Mouse (Mus musculus): ENCODE measurements at regions not wholly inside any gene's neighbourhood (a gene's known extent, or its start where the extent isn't known, plus 50 kb on each side); places are given as distances from the start of the nearest gene placed in this dataset.

GRCm38 (mm10) chr9:30766701-30767100, 155.6 kb downstream of the Adamts15 start:
- no peak for ATAC-seq
- Histone ChIP-seq H3K4me3 (ENCODE audit: low read depth, low read length) (no peak overlapping the region), H3K4me2 (replicated peaks; ENCODE audit: low read depth, low read length) (no peak overlapping the region), H3K36me3 (ENCODE audit: insufficient read depth, low read length) (no peaks in the 10 kb centered on the region), H3K27ac (ENCODE audit: low read length) (no peak overlapping the region), H3K4me1 (ENCODE audit: insufficient read depth, low read depth, low read length) (no peaks in the 10 kb centered on the region), H3K27me3 (replicated peaks; ENCODE audit: insufficient read depth, low read length) (no peaks in the 10 kb centered on the region), H3K9me3 (ENCODE audit: low read length) (no peaks in the 10 kb centered on the region), H3K9ac (replicated peaks; ENCODE audit: low read depth) (no peak overlapping the region)
- WGBS = 92% methylated on average over 6 of the region's 6 CpGs
- TF ChIP-seq EP300 (IDR thresholded peaks at IDR 0.05) = no peak
- DNase-seq (ENCODE audit: low spot score) = no peak

DNA sequence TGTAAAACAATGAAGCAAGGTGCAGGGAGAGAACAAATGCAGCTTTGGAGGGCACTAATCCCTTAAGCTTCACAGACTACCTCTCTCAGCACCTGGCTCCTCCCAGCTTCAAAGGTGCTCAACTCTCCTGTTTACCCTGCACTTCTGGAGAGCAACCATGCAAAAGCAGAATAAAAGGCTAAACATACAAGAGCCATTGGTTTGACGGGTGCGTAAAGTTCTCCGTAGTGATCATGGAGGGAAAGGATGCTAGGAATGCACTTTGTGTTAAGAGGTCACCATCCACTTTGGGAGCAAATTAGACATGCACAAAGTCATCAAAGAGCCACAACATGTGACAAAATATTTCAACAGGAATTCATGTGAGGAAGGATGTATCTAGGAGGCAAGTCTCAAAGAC, 156.1 kb downstream of the Adamts15 start:
- H3K27ac ChIP-seq (ENCODE audit: low read length) = no peak overlapping the region
- no peak overlapping the region for H3K4me2 ChIP-seq (replicated peaks; ENCODE audit: low read depth, low read length)
- ATAC-seq (no peak), DNase-seq (ENCODE audit: low spot score) (no peak)
- WGBS = 55% methylated on average over 3 of the region's 3 CpGs
- no peaks in the 10 kb centered on the region for H3K4me1 ChIP-seq (ENCODE audit: insufficient read depth, low read depth, low read length)
- H3K27me3 ChIP-seq (replicated peaks; ENCODE audit: insufficient read depth, low read length) = no peaks in the 10 kb centered on the region
- H3K4me3 ChIP-seq (ENCODE audit: low read depth, low read length) = no peak overlapping the region
- H3K9me3 ChIP-seq (ENCODE audit: low read length) = no peaks in the 10 kb centered on the region
- TF ChIP-seq CTCF (IDR thresholded peaks at IDR 0.05) (no peak), EP300 (IDR thresholded peaks at IDR 0.05) (no peak)
- no peak overlapping the region for H3K9ac ChIP-seq (replicated peaks; ENCODE audit: low read depth)
- H3K36me3 ChIP-seq (ENCODE audit: insufficient read depth, low read length) = no peaks in the 10 kb centered on the region

DNA sequence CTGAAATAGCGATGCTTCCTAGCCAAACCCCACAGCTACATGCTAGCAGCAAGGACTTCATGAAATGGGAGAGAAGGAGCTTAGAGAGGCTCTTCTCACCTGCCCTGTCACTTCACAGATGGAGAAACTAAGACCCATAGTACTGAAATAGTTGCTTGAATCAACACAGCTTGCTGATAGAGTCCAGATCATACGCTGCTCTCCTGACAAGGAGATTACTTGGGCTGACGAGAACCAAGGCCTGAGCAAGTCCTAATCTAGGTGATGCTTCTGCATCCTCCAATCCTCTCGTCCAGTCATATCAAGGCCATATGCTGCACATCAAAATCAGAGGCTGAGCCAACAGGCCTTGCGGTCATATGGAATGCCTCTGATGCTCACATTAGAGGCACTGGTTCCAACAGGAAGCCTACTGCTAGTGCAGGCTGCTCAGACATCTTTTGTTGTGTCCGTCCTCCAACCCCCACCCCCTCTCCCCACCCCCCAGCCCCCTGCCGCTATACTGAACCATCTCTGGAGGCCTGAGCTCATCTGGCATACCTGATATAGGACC, 157.2 kb downstream of the Adamts15 start:
- Histone ChIP-seq H3K4me3 (ENCODE audit: low read depth, low read length) (no peak overlapping the region), H3K36me3 (ENCODE audit: insufficient read depth, low read length) (no peaks in the 10 kb centered on the region), H3K9ac (replicated peaks; ENCODE audit: low read depth) (no peak overlapping the region), H3K9me3 (ENCODE audit: low read length) (no peaks in the 10 kb centered on the region), H3K27me3 (replicated peaks; ENCODE audit: insufficient read depth, low read length) (no peaks in the 10 kb centered on the region), H3K4me2 (replicated peaks; ENCODE audit: low read depth, low read length) (no peak overlapping the region), H3K27ac (ENCODE audit: low read length) (no peak overlapping the region), H3K4me1 (ENCODE audit: insufficient read depth, low read depth, low read length) (no peaks in the 10 kb centered on the region)
- ATAC-seq (no peak), DNase-seq (ENCODE audit: low spot score) (no peak)
- WGBS = 72% methylated on average over 7 of the region's 7 CpGs
- TF ChIP-seq EP300 (IDR thresholded peaks at IDR 0.05) = no peak

GRCm38 (mm10) chr9:30762913-30763312, 159.3 kb downstream of the Adamts15 start:
- Histone ChIP-seq H3K36me3 (ENCODE audit: insufficient read depth, low read length) (no peaks in the 10 kb centered on the region), H3K9me3 (ENCODE audit: low read length) (no peaks in the 10 kb centered on the region), H3K4me2 (replicated peaks; ENCODE audit: low read depth, low read length) (no peak overlapping the region), H3K4me1 (ENCODE audit: insufficient read depth, low read depth, low read length) (no peaks in the 10 kb centered on the region), H3K9ac (replicated peaks; ENCODE audit: low read depth) (no peak overlapping the region), H3K4me3 (ENCODE audit: low read depth, low read length) (no peak overlapping the region), H3K27me3 (replicated peaks; ENCODE audit: insufficient read depth, low read length) (no peaks in the 10 kb centered on the region), H3K27ac (ENCODE audit: low read length) (no peak overlapping the region)
- TF ChIP-seq CTCF (IDR thresholded peaks at IDR 0.05) (no peak), EP300 (IDR thresholded peaks at IDR 0.05) (no peak)
- ATAC-seq (no peak), DNase-seq (ENCODE audit: low spot score) (no peak)
- 93% methylated on average over 1 of the region's 1 CpGs for WGBS

DNA sequence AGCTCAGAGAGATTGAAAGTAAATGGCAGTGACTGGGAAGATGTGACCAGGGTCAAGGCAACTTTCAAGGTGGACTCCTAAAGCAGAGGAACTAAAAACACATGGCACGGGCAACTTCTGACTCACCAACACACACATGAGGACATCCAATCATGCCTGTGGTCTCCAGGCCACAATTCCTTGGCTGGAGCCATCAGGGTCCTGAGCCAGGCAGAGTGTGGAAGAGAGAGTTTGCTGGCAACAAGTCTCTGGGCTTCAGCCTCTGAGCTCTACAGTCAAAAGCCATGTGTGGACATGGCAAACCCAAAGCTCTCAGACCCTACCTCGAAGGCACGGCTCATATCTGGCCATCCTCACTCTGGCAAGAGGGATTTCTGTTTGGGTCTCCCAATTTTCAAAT, 164.1 kb downstream of the Adamts15 start:
- H3K27me3 ChIP-seq (replicated peaks; ENCODE audit: insufficient read depth, low read length) = no peaks in the 10 kb centered on the region
- H3K27ac ChIP-seq (ENCODE audit: low read length) = no peak overlapping the region
- H3K4me2 ChIP-seq (replicated peaks; ENCODE audit: low read depth, low read length) = no peak overlapping the region
- no peaks in the 10 kb centered on the region for H3K9me3 ChIP-seq (ENCODE audit: low read length)
- DNase-seq (ENCODE audit: low spot score) (no peak), ATAC-seq (no peak)
- H3K4me3 ChIP-seq (ENCODE audit: low read depth, low read length) = no peak overlapping the region
- no peaks in the 10 kb centered on the region for H3K36me3 ChIP-seq (ENCODE audit: insufficient read depth, low read length)
- H3K9ac ChIP-seq (replicated peaks; ENCODE audit: low read depth) = no peak overlapping the region
- H3K4me1 ChIP-seq (ENCODE audit: insufficient read depth, low read depth, low read length) = no peaks in the 10 kb centered on the region
- WGBS = 88% methylated on average over 3 of the region's 3 CpGs
- TF ChIP-seq CTCF (IDR thresholded peaks at IDR 0.05) = no peak
- no peak for TF ChIP-seq EP300 (IDR thresholded peaks at IDR 0.05)

DNA sequence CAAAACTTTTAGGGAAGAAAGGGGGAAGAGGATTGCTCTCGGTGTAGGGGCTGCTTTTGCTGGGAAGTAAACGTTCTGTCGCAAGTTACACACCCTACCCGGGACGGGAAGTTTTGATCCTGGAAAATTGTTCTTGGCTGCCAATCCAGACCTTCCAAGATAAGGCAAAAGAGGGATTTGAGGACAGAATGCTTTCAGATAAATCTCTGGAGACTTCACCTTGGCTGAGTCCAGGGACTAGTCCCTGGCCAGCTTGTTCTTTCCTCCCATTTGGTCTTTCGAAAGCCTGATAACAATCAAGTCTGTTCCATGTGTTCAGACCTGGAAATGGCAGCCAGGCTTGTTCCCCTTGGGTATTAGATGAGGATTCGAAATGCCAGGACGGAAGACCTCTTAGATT, 164.8 kb downstream of the Adamts15 start:
- 81% methylated on average over 8 of the region's 8 CpGs for WGBS
- no peaks in the 10 kb centered on the region for H3K27me3 ChIP-seq (replicated peaks; ENCODE audit: insufficient read depth, low read length)
- H3K4me1 ChIP-seq (ENCODE audit: insufficient read depth, low read depth, low read length) = no peaks in the 10 kb centered on the region
- DNase-seq (ENCODE audit: low spot score) (no peak), ATAC-seq (no peak)
- TF ChIP-seq EP300 (IDR thresholded peaks at IDR 0.05) (no peak), CTCF (IDR thresholded peaks at IDR 0.05) (no peak)
- no peaks in the 10 kb centered on the region for H3K36me3 ChIP-seq (ENCODE audit: insufficient read depth, low read length)
- H3K4me2 ChIP-seq (replicated peaks; ENCODE audit: low read depth, low read length) = no peak overlapping the region
- no peak overlapping the region for H3K27ac ChIP-seq (ENCODE audit: low read length)
- no peaks in the 10 kb centered on the region for H3K9me3 ChIP-seq (ENCODE audit: low read length)
- no peak overlapping the region for H3K4me3 ChIP-seq (ENCODE audit: low read depth, low read length)
- H3K9ac ChIP-seq (replicated peaks; ENCODE audit: low read depth) = no peak overlapping the region

DNA sequence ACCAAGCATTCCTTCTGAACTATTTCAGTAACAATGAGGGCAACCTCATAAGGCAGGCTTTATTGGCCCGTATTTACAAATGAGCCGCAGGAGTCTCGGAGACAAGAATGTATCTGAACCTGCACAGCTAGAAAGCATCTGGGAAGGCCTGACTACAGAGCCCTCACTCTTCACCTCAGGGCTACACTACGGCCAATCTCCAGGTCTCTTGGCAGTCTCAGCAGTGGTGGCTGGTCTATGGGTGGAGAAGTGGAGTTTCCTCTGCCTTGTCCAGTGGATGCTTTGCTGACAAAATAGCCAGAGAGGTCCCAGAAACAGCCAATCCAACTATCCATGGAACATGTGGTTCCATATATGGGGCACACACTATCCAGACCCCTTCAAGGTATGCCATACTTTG, 165.5 kb downstream of the Adamts15 start:
- no peak for DNase-seq (ENCODE audit: low spot score)
- H3K4me2 ChIP-seq (replicated peaks; ENCODE audit: low read depth, low read length) = no peak overlapping the region
- H3K9me3 ChIP-seq (ENCODE audit: low read length) = no peaks in the 10 kb centered on the region
- H3K9ac ChIP-seq (replicated peaks; ENCODE audit: low read depth) = no peak overlapping the region
- H3K27me3 ChIP-seq (replicated peaks; ENCODE audit: insufficient read depth, low read length) = no peaks in the 10 kb centered on the region
- WGBS = 96% methylated on average over 4 of the region's 4 CpGs
- no peaks in the 10 kb centered on the region for H3K4me1 ChIP-seq (ENCODE audit: insufficient read depth, low read depth, low read length)
- H3K36me3 ChIP-seq (ENCODE audit: insufficient read depth, low read length) = no peaks in the 10 kb centered on the region
- no peak overlapping the region for H3K4me3 ChIP-seq (ENCODE audit: low read depth, low read length)
- no peak overlapping the region for H3K27ac ChIP-seq (ENCODE audit: low read length)
- TF ChIP-seq EP300 (IDR thresholded peaks at IDR 0.05) (no peak), CTCF (IDR thresholded peaks at IDR 0.05) (no peak)
- ATAC-seq = no peak
